Mouse (Mus musculus) ES-CJ7 (cell line): ENCODE data around the gene Cpeb4.

ENCODE experiments used
- DNase-seq: peaks from one replicate; pipeline ENCODE4 v3.0.0; 2011; ENCODE audit warnings: low read depth, low spot score

Cpeb4 gene

DNA sequence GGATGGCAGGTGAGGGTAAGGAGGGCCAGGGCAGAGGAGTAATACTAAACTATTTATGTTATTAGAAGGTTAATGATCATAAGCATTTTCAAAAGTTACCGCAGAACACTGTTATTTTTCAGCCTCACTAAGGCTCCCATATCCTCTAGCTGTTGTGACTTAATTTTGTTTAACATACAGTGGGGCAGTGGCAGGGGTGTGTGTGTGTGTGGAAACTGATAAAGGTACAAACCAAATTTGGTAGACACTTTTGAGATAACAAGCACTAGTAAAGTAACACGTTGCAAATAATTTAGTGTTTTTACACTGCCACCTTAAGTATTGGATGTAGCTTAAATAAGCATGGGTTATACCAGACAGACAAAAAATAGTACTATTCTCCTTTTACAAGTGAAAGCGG, 24.9 kb downstream of the Cpeb4 start:
- DNase-seq: no peak

GRCm38 (mm10) chr11:31899166-31899565, 27.2 kb downstream of the Cpeb4 start:
- DNase-seq: peak; percentile 9

DNA sequence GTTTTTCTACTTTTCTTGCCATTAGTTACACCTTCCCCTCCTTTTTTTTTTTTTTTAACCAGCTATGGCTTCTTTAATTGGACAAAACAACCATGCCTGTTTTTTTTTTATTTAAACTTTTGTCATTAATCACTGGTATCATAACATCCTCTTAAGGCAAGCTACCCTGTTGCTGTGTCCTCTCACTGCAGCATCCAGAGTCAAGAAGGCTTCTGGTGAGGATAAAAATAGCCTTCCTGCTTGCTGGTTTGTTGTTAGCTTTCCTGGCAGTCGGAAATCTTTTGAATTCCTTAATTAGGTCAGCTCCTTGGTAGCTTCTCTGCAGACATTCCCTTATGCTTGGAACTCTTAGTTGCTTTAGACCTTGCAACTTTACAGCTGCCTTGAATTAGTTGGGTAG, 28.7 kb downstream of the Cpeb4 start:
- no peak for DNase-seq

- DNase-seq: no peak
Observed at GRCm38 (mm10) chr11:31902251-31903001, 30.4 kb downstream of the Cpeb4 start.

GRCm38 (mm10) chr11:31906499-31906898, 34.5 kb downstream of the Cpeb4 start:
- no peak for DNase-seq

DNA sequence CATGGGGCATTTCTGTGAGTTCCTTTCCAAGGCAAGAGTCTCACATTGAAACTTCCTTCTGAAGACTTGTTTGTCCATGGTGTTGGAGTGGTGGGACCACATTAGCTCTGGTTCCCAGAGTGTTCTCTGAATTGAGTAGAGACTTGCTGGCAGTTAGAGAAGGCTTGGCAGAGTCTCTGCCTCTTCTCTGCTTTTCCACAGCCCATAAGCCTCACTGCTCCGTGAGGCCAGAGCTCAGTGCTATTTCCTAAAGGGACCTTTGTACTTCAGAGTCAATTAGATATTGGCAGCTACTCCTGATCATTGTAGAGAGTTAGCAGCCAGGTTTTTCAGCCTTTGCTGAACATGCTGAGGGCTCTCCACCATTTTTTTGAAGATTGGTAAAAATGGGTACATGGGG, 35.6 kb downstream of the Cpeb4 start:
- DNase-seq: no peak

DNA sequence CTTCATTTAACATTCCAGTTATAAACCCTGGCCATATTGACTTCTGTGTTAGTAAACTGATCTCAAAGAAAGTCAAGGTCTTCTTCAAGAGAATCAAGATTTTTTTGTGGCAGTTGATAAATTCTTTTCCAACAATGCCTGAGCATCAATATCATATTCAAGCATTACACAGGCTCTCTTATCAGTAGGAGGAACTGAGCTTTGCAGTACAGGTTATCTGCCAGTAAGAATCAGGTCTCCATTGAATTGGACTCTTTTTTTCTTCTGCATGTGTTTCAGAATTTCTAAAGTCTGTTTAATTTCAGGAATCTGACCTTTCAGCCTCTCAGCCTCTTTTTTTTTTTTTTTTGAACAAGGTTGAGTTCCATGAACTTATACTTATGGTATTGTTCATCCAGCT, 40.9 kb downstream of the Cpeb4 start:
- DNase-seq: no peak

- no peak for DNase-seq
Observed at GRCm38 (mm10) chr11:31917769-31918168, 45.8 kb downstream of the Cpeb4 start.

- no peak for DNase-seq
Observed at GRCm38 (mm10) chr11:31930051-31930450, 58.0 kb downstream of the Cpeb4 start.

GRCm38 (mm10) chr11:31935652-31936051, 63.6 kb downstream of the Cpeb4 start:
- DNase-seq: no peak

GRCm38 (mm10) chr11:31936910-31937525, 65.0 kb downstream of the Cpeb4 start:
- DNase-seq: no peak

DNA sequence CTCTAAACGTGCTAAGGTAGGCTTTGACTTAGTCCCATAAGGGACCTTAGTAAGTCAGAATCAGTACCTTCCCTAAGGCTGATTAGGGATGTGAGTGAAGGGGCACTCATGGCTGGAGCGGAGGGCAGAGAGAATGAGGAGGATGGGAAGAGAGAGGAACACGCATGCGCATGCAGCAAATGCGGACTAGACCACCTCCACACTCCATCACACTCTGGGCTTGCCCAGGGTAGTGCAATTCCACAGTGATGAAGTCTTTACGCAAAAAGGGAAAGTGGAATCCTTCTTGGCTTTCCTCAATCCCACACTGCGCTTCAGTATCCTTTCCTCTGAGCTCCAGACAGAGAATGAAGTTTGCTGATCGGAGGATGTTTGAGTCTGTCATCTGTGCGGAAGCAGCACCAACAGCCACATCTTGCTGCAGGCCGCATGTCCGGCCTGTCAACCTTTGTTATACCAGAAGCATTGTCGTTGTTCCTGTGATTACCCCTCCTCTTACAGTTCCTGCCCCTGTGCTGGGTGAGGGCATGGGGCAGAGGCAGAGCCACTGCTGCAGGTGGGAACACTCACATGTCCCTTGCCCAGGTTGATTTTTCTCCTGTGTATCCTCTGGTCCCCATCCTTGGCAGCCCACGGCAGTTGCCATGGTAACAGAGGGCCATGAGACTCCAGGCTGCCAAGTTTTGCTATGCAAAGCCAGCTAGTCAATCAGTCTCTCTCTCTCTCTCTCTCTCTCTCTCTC, 69.1 kb downstream of the Cpeb4 start:
- no peak for DNase-seq

DNA sequence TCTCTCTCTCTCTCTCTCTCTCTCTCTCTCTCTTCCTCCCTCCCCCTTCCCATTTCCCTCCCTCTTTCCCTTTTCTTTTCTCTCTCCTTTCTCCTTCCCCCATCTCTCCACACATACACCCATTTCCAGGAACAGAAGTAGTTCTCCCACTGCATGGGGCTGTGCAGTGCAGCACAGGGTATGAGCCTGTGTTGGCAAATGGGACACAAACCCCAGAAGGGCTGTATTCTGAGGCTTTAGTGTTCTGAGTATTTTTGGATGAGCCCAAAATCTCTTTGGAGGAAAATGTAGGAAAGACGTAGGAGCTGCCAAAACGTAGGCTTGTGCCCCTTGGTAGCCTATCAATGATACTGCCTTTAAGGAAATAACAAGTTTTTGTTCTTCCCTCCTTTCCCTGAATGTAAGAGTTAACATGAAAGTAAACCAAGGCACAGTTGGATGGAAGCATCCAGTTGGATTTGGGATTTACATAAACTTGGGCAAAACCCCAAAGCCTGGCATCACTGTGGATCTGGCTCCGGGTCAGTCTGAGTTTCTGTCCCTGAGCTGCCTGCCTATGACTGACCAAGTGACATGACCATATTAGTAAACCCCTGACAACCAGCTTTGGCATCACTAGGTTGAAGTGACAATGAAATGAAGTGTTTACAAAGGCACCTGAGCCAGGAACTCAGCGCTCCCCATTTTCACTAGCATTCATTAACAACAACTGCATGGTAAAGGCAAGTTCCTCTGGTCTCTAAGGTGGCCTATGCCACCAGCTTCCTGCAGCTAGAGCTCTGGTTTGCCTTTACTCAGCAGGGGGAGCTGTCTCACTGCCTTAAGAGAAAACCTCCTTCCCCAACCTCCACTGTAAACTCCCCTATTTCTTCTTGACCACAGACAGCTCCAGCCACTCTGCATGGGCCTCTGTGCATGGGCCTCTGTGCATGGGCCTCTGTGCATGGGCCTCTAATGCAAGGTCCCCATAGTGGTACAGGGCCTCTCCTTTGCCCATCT, 69.9 kb downstream of the Cpeb4 start:
- peak; percentile 33 for DNase-seq

- no peak for DNase-seq
Observed at GRCm38 (mm10) chr11:31945471-31945870, 73.5 kb downstream of the Cpeb4 start.

GRCm38 (mm10) chr11:31948462-31949330, 76.7 kb downstream of the Cpeb4 start:
- DNase-seq: peak; percentile 22

DNA sequence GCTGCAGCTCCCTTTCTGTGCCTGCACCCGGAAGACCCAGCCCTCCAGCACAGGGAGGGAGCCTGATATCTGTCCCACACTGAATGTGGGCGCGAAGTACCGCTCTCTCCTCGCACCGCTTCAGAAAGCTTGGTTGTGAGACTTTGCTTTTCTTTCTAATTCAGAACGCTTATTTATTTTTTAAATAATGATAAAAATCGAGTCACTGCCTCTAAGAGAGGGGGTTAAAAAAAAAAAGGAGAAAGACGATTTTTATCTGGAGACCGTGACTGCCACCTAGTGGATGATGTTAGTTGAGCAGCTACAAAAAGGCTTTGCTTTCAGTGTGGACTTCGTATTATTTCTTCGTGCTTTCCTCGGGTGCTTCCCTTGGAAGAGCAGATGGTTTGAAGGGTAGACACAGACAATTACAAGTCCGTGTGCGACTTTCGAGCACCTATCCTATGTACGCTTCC, 77.3 kb downstream of the Cpeb4 start:
- peak; percentile 78 for DNase-seq

- DNase-seq: no peak
Observed at GRCm38 (mm10) chr11:31960071-31960470, 88.1 kb downstream of the Cpeb4 start.

GRCm38 (mm10) chr11:31963993-31964392, 92.0 kb downstream of the Cpeb4 start:
- DNase-seq: no peak

- DNase-seq: peak; percentile 39
Observed at GRCm38 (mm10) chr11:31965256-31966134, 93.5 kb downstream of the Cpeb4 start, which contains the start of gene 4930524B15Rik. TSS of gene 4930524B15Rik (plus strand) at chr11:31965592.
